ENCODE assay signal across 34 mouse cellular contexts in genomic region chr11:49273834-49274519, GRCm38 (mm10). TPM values are rescaled to one million over a fixed set of nuclear protein-coding genes. Genes with fewer than 3 reads are reported as not detected.
DNase-seq lines count a peak whose midpoint lies in the region; ATAC-seq lines count a peak whose summit lies in the region.
"Had no signal": no experiment of that assay in that cellular context is flagged by ENCODE, and none has a peak within 500 bp of the region (broad histone marks: within the 10 kb centered on the region; RNA-seq: fewer than 3 reads in every experiment).

No protein-coding gene starts in this region.

- H3K9me3 ChIP-seq in hindbrain, embryonic 13.5 days, result no peaks in the 10 kb centered on the region
- H3K9me3 ChIP-seq in midbrain, embryonic 15.5 days, result no peaks in the 10 kb centered on the region
- H3K9me3 ChIP-seq: embryonic facial prominence, embryonic 13.5 days; limb, embryonic 10.5 days; liver, embryonic 15.5 days; stomach, embryonic 15.5 days had no signal

- H3K27ac ChIP-seq in hindbrain, embryonic 13.5 days, result peak overlapping the region; percentile 35; the same call in 1 of the 2 replicates
- peak overlapping the region; percentile 54; the same call in 1 of the 2 replicates for H3K27ac ChIP-seq in midbrain, embryonic 15.5 days
- H3K27ac ChIP-seq: embryonic facial prominence, embryonic 13.5 days; left cerebral cortex, adult 2 months; limb, embryonic 10.5 days; liver, embryonic 15.5 days; stomach, embryonic 15.5 days had no signal

- no peak overlapping the region for H3K4me2 ChIP-seq in hindbrain, embryonic 13.5 days
- H3K4me2 ChIP-seq in midbrain, embryonic 15.5 days, result peak overlapping the region; percentile 13; the same call in 1 of the 2 replicates
- H3K4me2 ChIP-seq: embryonic facial prominence, embryonic 13.5 days; heart, embryonic 11.5 days; liver, embryonic 15.5 days; stomach, embryonic 15.5 days had no signal

- H3K4me1 ChIP-seq in hindbrain, embryonic 13.5 days (replicated peaks), result peaks cover 9% of the 10 kb centered on the region
- H3K4me1 ChIP-seq in midbrain, embryonic 15.5 days, result peaks cover 4% of the 10 kb centered on the region; the same call in 1 of the 2 replicates
- H3K4me1 ChIP-seq: embryonic facial prominence, embryonic 13.5 days; limb, embryonic 10.5 days; liver, embryonic 15.5 days; stomach, embryonic 15.5 days had no signal

- 53% methylated on average over 11 of the region's 11 CpGs for WGBS in hindbrain, embryonic 13.5 days
- 49% methylated on average over 11 of the region's 11 CpGs for WGBS in midbrain, embryonic 15.5 days

- ATAC-seq in hindbrain, embryonic 13.5 days (ENCODE audit: low FRiP score), result peak; percentile 65
- peak; percentile 54 for ATAC-seq in midbrain, embryonic 15.5 days (replicated peaks)
- ATAC-seq: activated CD4-positive, CD25-positive, alpha-beta regulatory T cell, adult 4 months; forebrain, embryonic 14.5 days; intestine, postnatal 0 days had no signal

- peak; percentile 50 to 64 for DNase-seq in cerebellum, postnatal 10 days
- no peak for DNase-seq in cerebellum, postnatal 25 days
- DNase-seq in left cerebral cortex, postnatal 4 days, result peak; percentile 60
- no peak for DNase-seq in left cerebral cortex, postnatal 10 days (ENCODE audit: extremely low spot score in 1 of 2, low spot score in 2 of 2)
- no peak for DNase-seq in urinary bladder, postnatal 4 days (ENCODE audit: low spot score in 2 of 2)
- DNase-seq in layer of hippocampus, adult 11-12 months (ENCODE audit: low spot score), result no peak
- DNase-seq: adrenal gland, postnatal 10 days; cerebellum, adult 9-10 months; gastrocnemius, postnatal 10 days; liver; lung, postnatal 4 days; right cerebral cortex, adult 18-20 months; right cerebral cortex, postnatal 4 days; thymus, postnatal 25 days had no signal

- intact Hi-C loops in left cerebral cortex, postnatal 4 days (cut with DNase I), result loop anchor here (5.0 kb wide), 1 partner anchor 87 kb away; the partner anchor contains the start of gene Btnl9
- intact Hi-C loops in left cerebral cortex, postnatal 10 days (cut with DNase I), result loop anchor here (5.0 kb wide), 3 partner anchors 87 to 402 kb away; partner anchors contain the start of genes Btnl9, Irgm1 and Olfr1396

- no peaks in the 10 kb centered on the region for H3K27me3 ChIP-seq in hindbrain, embryonic 13.5 days
- H3K27me3 ChIP-seq in midbrain, embryonic 15.5 days (replicated peaks), result no peaks in the 10 kb centered on the region
- H3K27me3 ChIP-seq: embryonic facial prominence, embryonic 13.5 days; liver, embryonic 15.5 days; stomach, embryonic 15.5 days had no signal

- no peak overlapping the region for H3K4me3 ChIP-seq in hindbrain, embryonic 13.5 days
- no peak overlapping the region for H3K4me3 ChIP-seq in midbrain, embryonic 15.5 days
- H3K4me3 ChIP-seq: embryonic facial prominence, embryonic 13.5 days; erythroblast, embryonic 14.5 days; left cerebral cortex, adult 2 months; limb, embryonic 10.5 days; liver, embryonic 15.5 days; myocyte; stomach, embryonic 15.5 days had no signal

- peak overlapping the region; percentile 49 for H3K9ac ChIP-seq in hindbrain, embryonic 13.5 days
- no peak overlapping the region for H3K9ac ChIP-seq in midbrain, embryonic 15.5 days
- H3K9ac ChIP-seq: embryonic facial prominence, embryonic 13.5 days; liver, embryonic 15.5 days; stomach, embryonic 15.5 days had no signal

- H3K36me3 ChIP-seq in hindbrain, embryonic 13.5 days, result no peaks in the 10 kb centered on the region
- H3K36me3 ChIP-seq in midbrain, embryonic 15.5 days (replicated peaks), result no peaks in the 10 kb centered on the region
- H3K36me3 ChIP-seq: embryonic facial prominence, embryonic 13.5 days; limb, embryonic 10.5 days; liver, embryonic 15.5 days; stomach, embryonic 15.5 days had no signal

RNA-seq across cellular contexts. Expression of gene Olfr1393, which starts 4.1 kb away (rescaled TPM):
- under 1 TPM in 1 of 2 experiments, not detected in 1; 0.48 TPM for total RNA-seq in left cerebral cortex, postnatal 4 days (2021)
- total RNA-seq in left cerebral cortex, postnatal 10 days (2021), result under 1 TPM in 1 of 2 experiments, not detected in 1; 0.26 TPM
- polyA plus RNA-seq in hindbrain, embryonic 13.5 days (2015; fragmentation: Nextera tagmentation; extraction: Ambion mirVana), result 0.22 TPM in 1 of 2 replicates, not detected in the other
- polyA plus RNA-seq in midbrain, embryonic 15.5 days (2015; fragmentation: Nextera tagmentation; extraction: Ambion mirVana), result 0.05 TPM in 1 of 2 replicates, not detected in the other
- total RNA-seq: adrenal gland, postnatal 10 days; granulocyte monocyte progenitor cell, adult 5-6 weeks; layer of hippocampus, postnatal 10 days; megakaryocyte-erythroid progenitor cell, adult 5-6 weeks had no signal
- polyA plus RNA-seq: activated CD4-positive, CD25-positive, alpha-beta regulatory T cell, adult 4 months; embryonic facial prominence, embryonic 13.5 days; erythroblast, embryonic 14.5 days; forebrain, embryonic 14.5 days; heart, embryonic 11.5 days; intestine, postnatal 0 days; kidney, embryonic 14.5 days; limb, embryonic 10.5 days; liver, embryonic 15.5 days; myocyte; stomach, embryonic 15.5 days had no signal

RNA-seq across cellular contexts. Expression of gene Olfr1392, which starts 11.1 kb away (rescaled TPM):
- under 1 TPM in 1 of 2 experiments, not detected in 1; 0.34 TPM for total RNA-seq in left cerebral cortex, postnatal 4 days (2021)
- under 1 TPM in 1 of 2 experiments, not detected in 1; 0.47 TPM for total RNA-seq in left cerebral cortex, postnatal 10 days (2021)
- polyA plus RNA-seq in hindbrain, embryonic 13.5 days (2015; fragmentation: Nextera tagmentation; extraction: Ambion mirVana), result not detected in 2 replicates
- polyA plus RNA-seq in midbrain, embryonic 15.5 days (2015; fragmentation: Nextera tagmentation; extraction: Ambion mirVana), result 0.04 and 0.05 TPM in 2 replicates
- total RNA-seq: adrenal gland, postnatal 10 days; gastrocnemius, postnatal 10 days; granulocyte monocyte progenitor cell, adult 5-6 weeks; left cerebral cortex, adult 2 months; megakaryocyte-erythroid progenitor cell, adult 5-6 weeks had no signal
- polyA plus RNA-seq: activated CD4-positive, CD25-positive, alpha-beta regulatory T cell, adult 4 months; embryonic facial prominence, embryonic 13.5 days; erythroblast, embryonic 14.5 days; forebrain, embryonic 14.5 days; heart, embryonic 11.5 days; heart, postnatal 0 days; kidney, embryonic 14.5 days; limb, embryonic 10.5 days; liver, embryonic 15.5 days; lung, embryonic 16.5 days; myocyte; stomach, embryonic 15.5 days had no signal

RNA-seq across cellular contexts. Expression of gene Mgat1, which starts 30.0 kb away (rescaled TPM):
- 10 to 100 TPM; 54.4 to 58.7 TPM for total RNA-seq in left cerebral cortex, postnatal 4 days (2021)
- total RNA-seq in left cerebral cortex, postnatal 10 days (2021), result 10 to 100 TPM; 60.5 to 67.2 TPM
- 31.0 and 34.0 TPM in 2 replicates for polyA plus RNA-seq in hindbrain, embryonic 13.5 days (2015; fragmentation: Nextera tagmentation; extraction: Ambion mirVana)
- 35.3 and 35.4 TPM in 2 replicates for polyA plus RNA-seq in midbrain, embryonic 15.5 days (2015; fragmentation: Nextera tagmentation; extraction: Ambion mirVana)

RNA-seq across cellular contexts. Expression of gene Olfr10, which starts 30.6 kb away (rescaled TPM):
- not detected for total RNA-seq in left cerebral cortex, postnatal 4 days (2021)
- total RNA-seq in left cerebral cortex, postnatal 10 days (2021), result not detected
- not detected in 2 replicates for polyA plus RNA-seq in hindbrain, embryonic 13.5 days (2015; fragmentation: Nextera tagmentation; extraction: Ambion mirVana)
- not detected in 2 replicates for polyA plus RNA-seq in midbrain, embryonic 15.5 days (2015; fragmentation: Nextera tagmentation; extraction: Ambion mirVana)
- total RNA-seq: adrenal gland, postnatal 10 days; gastrocnemius, postnatal 10 days; granulocyte monocyte progenitor cell, adult 5-6 weeks; left cerebral cortex, adult 2 months; megakaryocyte-erythroid progenitor cell, adult 5-6 weeks had no signal
- polyA plus RNA-seq: activated CD4-positive, CD25-positive, alpha-beta regulatory T cell, adult 4 months; embryonic facial prominence, embryonic 13.5 days; erythroblast, embryonic 14.5 days; forebrain, embryonic 14.5 days; heart, embryonic 11.5 days; heart, postnatal 0 days; intestine, postnatal 0 days; kidney, embryonic 14.5 days; large intestine, adult 2 months; limb, embryonic 10.5 days; liver, embryonic 15.5 days; lung, embryonic 16.5 days; myocyte; stomach, embryonic 15.5 days had no signal

RNA-seq across cellular contexts. Expression of gene Olfr1391, which starts 48.6 kb away (rescaled TPM):
- not detected for total RNA-seq in left cerebral cortex, postnatal 4 days (2021)
- not detected for total RNA-seq in left cerebral cortex, postnatal 10 days (2021)
- not detected in 2 replicates for polyA plus RNA-seq in hindbrain, embryonic 13.5 days (2015; fragmentation: Nextera tagmentation; extraction: Ambion mirVana)
- polyA plus RNA-seq in midbrain, embryonic 15.5 days (2015; fragmentation: Nextera tagmentation; extraction: Ambion mirVana), result not detected in 2 replicates
- total RNA-seq: adrenal gland, postnatal 10 days; gastrocnemius, postnatal 10 days; granulocyte monocyte progenitor cell, adult 5-6 weeks; layer of hippocampus, postnatal 10 days; left cerebral cortex, adult 2 months; megakaryocyte-erythroid progenitor cell, adult 5-6 weeks had no signal
- polyA plus RNA-seq: activated CD4-positive, CD25-positive, alpha-beta regulatory T cell, adult 4 months; embryonic facial prominence, embryonic 13.5 days; erythroblast, embryonic 14.5 days; forebrain, embryonic 14.5 days; heart, embryonic 11.5 days; heart, postnatal 0 days; intestine, postnatal 0 days; kidney, embryonic 14.5 days; large intestine, adult 2 months; limb, embryonic 10.5 days; liver, embryonic 15.5 days; lung, embryonic 16.5 days; myocyte; stomach, embryonic 15.5 days had no signal

Comparison
In these comparisons a context has a peak if more than half of its experiments do, and no peak if none do; other contexts are left out.
1. DNase-seq: peak in cerebellum, postnatal 10 days (2 of 2) and left cerebral cortex, postnatal 4 days (single experiment); none in cerebellum, postnatal 25 days (0 of 2), left cerebral cortex, postnatal 10 days (0 of 2), urinary bladder, postnatal 4 days (0 of 2) and layer of hippocampus, adult 11-12 months (single experiment).